Mouse (Mus musculus) heart, embryonic 11.5 days (tissue): ENCODE data around the gene Plekha6. TPM values are rescaled to one million over a fixed set of nuclear protein-coding genes. Genes with fewer than 3 reads are reported as not detected.

Experiments
- ATAC-seq: fragments of 200-750 bp; cut with Nextera tagmentation; replicated peaks from 2 replicates; pipeline ENCODE4 v1.8.0; 2017; ENCODE audit warnings: moderate library complexity; ENCODE audit not compliant: insufficient number of reproducible peaks, low FRiP score, low TSS enrichment
- H3K27ac ChIP-seq: fragments of 300-500 bp; sonication (generic); 2 replicates; pipeline ENCODE4 v1.5.1; 2014; ENCODE audit warnings: mild to moderate bottlenecking, low read depth, low read length
- H3K27me3 ChIP-seq: fragments of 300-500 bp; sonication (generic); 2 replicates; pipeline ENCODE4 v1.6.1; 2014; ENCODE audit warnings: mild to moderate bottlenecking, low read length, mixed read lengths; ENCODE audit not compliant: control insufficient read depth, insufficient read depth
- H3K36me3 ChIP-seq: fragments of 300-500 bp; sonication (generic); 2 replicates; pipeline ENCODE4 v1.6.1; 2014; ENCODE audit warnings: mild to moderate bottlenecking, low read length, moderate library complexity, mixed read lengths; ENCODE audit not compliant: control insufficient read depth, insufficient read depth
- H3K4me1 ChIP-seq: fragments of 300-500 bp; sonication (generic); 2 replicates; pipeline ENCODE4 v1.6.1; 2014; ENCODE audit warnings: low read length; ENCODE audit not compliant: control insufficient read depth, insufficient read depth
- H3K4me2 ChIP-seq: fragments of 300-500 bp; sonication (generic); 2 replicates; pipeline ENCODE4 v1.6.1; 2014; ENCODE audit warnings: mild to moderate bottlenecking, moderate library complexity
- H3K4me3 ChIP-seq: fragments of 300-500 bp; sonication (generic); 2 replicates; pipeline ENCODE4 v1.5.1; 2014; ENCODE audit warnings: low read depth, low read length
- H3K9ac ChIP-seq: fragments of 300-500 bp; sonication (generic); 2 replicates; pipeline ENCODE4 v1.6.1; 2014; ENCODE audit warnings: mild to moderate bottlenecking, low read depth, low read length, moderate library complexity
- H3K9me3 ChIP-seq: fragments of 300-500 bp; sonication (generic); replicated peaks from 2 replicates; pipeline ENCODE4 v1.6.1; 2016; ENCODE audit warnings: low read length; ENCODE audit not compliant: control insufficient read depth
- WGBS: fragments of 180-500 bp; shearing (Covaris S2); extraction: QIAGEN DNeasy Blood & Tissue Kit; methylation state at CpG from one replicate; pipeline ENCODE4 v1.1.7; 2014; ENCODE audit not compliant: insufficient replicate concordance; 5-methylcytosine and 5-hydroxymethylcytosine counted together
- polyA plus RNA-seq: library from polyadenylated mRNA; unstranded; fragments of >200 nt; fragmentation: Nextera tagmentation; extraction: Ambion mirVana; gene quantifications from 2 replicates; pipeline ENCODE4 v1.2.1, GENCODE M21; 2014

The Plekha6 gene
- polyA plus RNA-seq, 1 experiment from 2014 or later = 13.6 TPM

- WGBS = 76% methylated on average over 4 of the region's 4 CpGs
- H3K9me3 ChIP-seq = no peaks in the 10 kb centered on the region
- H3K36me3 ChIP-seq = no peaks in the 10 kb centered on the region
- H3K27me3 ChIP-seq = no peaks in the 10 kb centered on the region
- no peak overlapping the region for H3K4me2 ChIP-seq
- no peak for ATAC-seq
- H3K27ac ChIP-seq = no peak overlapping the region
- no peak overlapping the region for H3K4me3 ChIP-seq
- no peak overlapping the region for H3K9ac ChIP-seq
- H3K4me1 ChIP-seq = no peaks in the 10 kb centered on the region
Measured at GRCm38 (mm10) chr1:133126365-133126740, 37.7 kb upstream of the Plekha6 start.

GRCm38 (mm10) chr1:133127328-133127727 is 36.7 kb upstream of the Plekha6 start:
- Histone ChIP-seq H3K27me3 (no peaks in the 10 kb centered on the region), H3K4me1 (no peaks in the 10 kb centered on the region), H3K36me3 (no peaks in the 10 kb centered on the region), H3K4me3 (no peak overlapping the region), H3K27ac (no peak overlapping the region), H3K9me3 (no peaks in the 10 kb centered on the region), H3K9ac (no peak overlapping the region), H3K4me2 (no peak overlapping the region)
- WGBS = 44% methylated on average over 9 of the region's 9 CpGs
- ATAC-seq = no peak

GRCm38 (mm10) chr1:133129471-133130221 is 34.4 kb upstream of the Plekha6 start:
- Histone ChIP-seq H3K27ac (peak overlapping the region; percentile 99; the same call in 1 of the 2 replicates), H3K4me3 (peak overlapping the region; percentile 6; the same call in 1 of the 2 replicates), H3K4me1 (peaks cover 7% of the 10 kb centered on the region; the same call in 1 of the 2 replicates)

GRCm38 (mm10) chr1:133130638-133131560 is 33.1 kb upstream of the Plekha6 start, which contains the start of gene Ppp1r15b:
Gene Ppp1r15b (plus strand): TSS chr1:133131143.
- WGBS = 1% methylated on average over 72 of the region's 72 CpGs
- peaks cover 10% of the 10 kb centered on the region for H3K4me1 ChIP-seq
- peak within 1 kb of the TSS; percentile 84 for H3K4me2 ChIP-seq
- no peaks in the 10 kb centered on the region for H3K9me3 ChIP-seq
- H3K27ac ChIP-seq = peak within 1 kb of the TSS; percentile 99
- ATAC-seq = peak; percentile 98
- no peaks in the 10 kb centered on the region for H3K36me3 ChIP-seq
- H3K9ac ChIP-seq = peak within 1 kb of the TSS; percentile 99
- H3K4me3 ChIP-seq = peak within 1 kb of the TSS; percentile 99
- H3K27me3 ChIP-seq = no peaks in the 10 kb centered on the region

More at GRCm38 (mm10) chr1:133129471-133130221, 34.4 kb upstream of the Plekha6 start:
- Histone ChIP-seq H3K9me3 (no peaks in the 10 kb centered on the region), H3K36me3 (no peaks in the 10 kb centered on the region), H3K27me3 (no peaks in the 10 kb centered on the region), H3K4me2 (peak overlapping the region; percentile 84), H3K9ac (peak overlapping the region; percentile 61)
- no peak for ATAC-seq
- 23% methylated on average over 16 of the region's 16 CpGs for WGBS

- under 1% methylated on average over 35 of the region's 35 CpGs for WGBS
- Histone ChIP-seq H3K4me1 (peaks cover 10% of the 10 kb centered on the region), H3K4me2 (peak overlapping the region; percentile 84), H3K36me3 (no peaks in the 10 kb centered on the region), H3K27ac (peak overlapping the region; percentile 99), H3K4me3 (peak overlapping the region; percentile 99), H3K27me3 (no peaks in the 10 kb centered on the region), H3K9me3 (no peaks in the 10 kb centered on the region), H3K9ac (peak overlapping the region; percentile 99)
- ATAC-seq = peak; percentile 46
Measured at GRCm38 (mm10) chr1:133131561-133131905, 32.5 kb upstream of the Plekha6 start.

DNA sequence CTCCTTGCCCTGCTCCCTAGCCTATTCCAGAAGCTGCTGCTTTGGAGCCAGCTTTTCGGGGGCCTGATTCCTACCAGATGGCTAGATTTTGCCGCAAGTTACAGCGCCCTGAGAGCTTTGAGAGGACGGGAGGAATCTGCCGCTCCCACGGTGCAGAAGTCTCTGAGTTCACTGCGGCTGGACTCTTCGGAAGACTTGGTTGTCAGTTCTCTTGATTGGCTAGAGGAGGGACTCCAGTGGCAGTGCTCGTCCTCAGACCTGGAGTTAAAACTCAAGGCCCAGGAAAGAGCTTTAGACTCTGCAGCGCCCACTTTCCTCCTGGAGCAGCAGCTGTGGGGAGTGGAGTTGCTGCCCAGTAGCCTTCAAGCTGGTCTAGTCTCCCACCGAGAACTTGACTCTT is 32.1 kb upstream of the Plekha6 start:
- H3K36me3 ChIP-seq = peaks cover under 1% of the 10 kb centered on the region
- H3K9ac ChIP-seq = peak overlapping the region; percentile 99
- H3K9me3 ChIP-seq = no peaks in the 10 kb centered on the region
- H3K27ac ChIP-seq = peak overlapping the region; percentile 99
- 0% methylated on average over 11 of the region's 11 CpGs for WGBS
- peak overlapping the region; percentile 84 for H3K4me2 ChIP-seq
- no peak for ATAC-seq
- peak overlapping the region; percentile 99 for H3K4me3 ChIP-seq
- no peaks in the 10 kb centered on the region for H3K27me3 ChIP-seq
- peaks cover 10% of the 10 kb centered on the region for H3K4me1 ChIP-seq

DNA sequence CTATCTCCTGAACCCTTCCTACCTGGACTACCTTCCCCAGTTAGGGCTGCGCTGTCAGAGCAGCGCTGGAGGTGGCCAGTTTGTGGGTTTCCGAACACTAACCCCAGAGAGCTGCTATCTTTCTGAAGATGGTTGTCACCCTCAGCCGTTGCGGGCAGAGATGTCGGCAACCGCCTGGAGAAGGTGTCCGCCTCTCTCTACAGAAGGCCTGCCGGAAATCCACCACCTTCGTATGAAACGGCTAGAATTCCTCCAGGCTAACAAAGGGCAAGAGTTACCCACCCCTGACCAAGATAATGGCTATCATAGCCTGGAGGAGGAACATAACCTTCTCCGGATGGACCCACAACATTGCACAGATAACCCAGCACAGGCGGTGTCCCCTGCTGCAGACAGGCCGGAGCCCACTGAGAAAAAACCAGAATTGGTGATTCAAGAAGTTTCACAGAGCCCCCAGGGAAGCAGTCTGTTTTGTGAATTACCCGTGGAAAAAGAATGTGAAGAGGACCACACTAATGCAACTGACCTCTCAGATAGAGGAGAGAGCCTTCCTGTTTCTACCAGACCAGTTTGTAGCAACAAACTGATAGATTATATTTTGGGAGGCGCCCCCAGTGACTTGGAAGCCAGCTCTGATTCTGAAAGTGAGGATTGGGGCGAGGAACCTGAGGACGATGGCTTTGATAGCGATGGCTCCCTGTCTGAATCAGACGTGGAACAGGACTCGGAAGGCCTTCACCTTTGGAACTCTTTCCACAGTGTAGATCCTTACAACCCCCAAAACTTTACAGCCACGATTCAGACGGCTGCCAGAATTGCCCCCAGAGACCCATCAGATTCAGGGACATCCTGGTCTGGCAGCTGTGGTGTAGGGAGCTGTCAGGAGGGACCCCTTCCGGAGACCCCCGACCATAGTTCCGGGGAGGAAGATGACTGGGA is 31.4 kb upstream of the Plekha6 start:
- ATAC-seq = no peak
- Histone ChIP-seq H3K4me3 (peak overlapping the region; percentile 99), H3K4me1 (peaks cover 10% of the 10 kb centered on the region), H3K27ac (peak overlapping the region; percentile 99), H3K4me2 (peak overlapping the region; percentile 84), H3K27me3 (no peaks in the 10 kb centered on the region), H3K9me3 (no peaks in the 10 kb centered on the region), H3K9ac (peak overlapping the region; percentile 99), H3K36me3 (peaks cover 6% of the 10 kb centered on the region)
- 6% methylated on average over 26 of the region's 26 CpGs for WGBS

DNA sequence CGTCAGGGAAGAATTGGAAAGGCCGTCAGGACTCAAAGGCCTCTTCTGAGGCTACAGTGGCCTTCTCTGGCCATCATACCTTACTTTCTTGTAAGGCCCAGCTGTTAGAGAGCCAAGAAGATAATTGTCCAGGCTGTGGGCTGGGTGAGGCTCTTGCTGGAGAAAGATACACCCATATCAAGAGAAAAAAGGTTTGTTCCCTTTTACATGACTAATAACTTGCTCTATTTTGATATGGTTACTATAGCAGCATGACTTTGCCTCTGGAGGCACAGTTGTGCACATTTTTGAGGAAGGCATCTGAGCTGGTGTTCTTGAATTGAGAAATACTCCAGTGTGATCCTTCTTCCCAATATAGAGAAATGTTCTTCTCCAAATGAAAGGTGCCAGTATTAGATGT is 30.6 kb upstream of the Plekha6 start:
- Histone ChIP-seq H3K4me3 (peak overlapping the region; percentile 99), H3K4me2 (peak overlapping the region; percentile 84), H3K9ac (peak overlapping the region; percentile 99), H3K4me1 (peaks cover 10% of the 10 kb centered on the region), H3K27ac (peak overlapping the region; percentile 99; the same call in 1 of the 2 replicates), H3K9me3 (no peaks in the 10 kb centered on the region), H3K36me3 (peaks cover 13% of the 10 kb centered on the region), H3K27me3 (no peaks in the 10 kb centered on the region)
- ATAC-seq = no peak
- WGBS = 7% methylated on average over 2 of the region's 2 CpGs
